Mouse (Mus musculus) megakaryocyte-erythroid progenitor cell, adult 5-6 weeks (primary cell): Measurements from ENCODE around the gene Peli2. TPM values are rescaled to one million over a fixed set of nuclear protein-coding genes. Genes with fewer than 3 reads are reported as not detected.

Source experiments
- ATAC-seq: replicated peaks from 2 replicates; pipeline ENCODE4 v1.8.0; 2016; ENCODE audit warnings: mild to moderate bottlenecking, inconsistent platforms; ENCODE audit not compliant: severe bottlenecking, poor library complexity, low FRiP score, low TSS enrichment
- total RNA-seq, 2 experiments: library from RNA; stranded (forward) in 1 of 2; stranded (reverse) in 1 of 2; fragments of 200-1000, 215-1000 nt in 1 of 2; fragments of >200 nt in 1 of 2; fragmentation: Nextera tagmentation in 1 of 2; gene quantifications; 2 replicates each; pipeline ENCODE4 v1.2.3; 2014 to 2017

Gene Peli2
- total RNA-seq, 2 experiments from 2014 or later, result 0.05 to 0.72 TPM

DNA sequence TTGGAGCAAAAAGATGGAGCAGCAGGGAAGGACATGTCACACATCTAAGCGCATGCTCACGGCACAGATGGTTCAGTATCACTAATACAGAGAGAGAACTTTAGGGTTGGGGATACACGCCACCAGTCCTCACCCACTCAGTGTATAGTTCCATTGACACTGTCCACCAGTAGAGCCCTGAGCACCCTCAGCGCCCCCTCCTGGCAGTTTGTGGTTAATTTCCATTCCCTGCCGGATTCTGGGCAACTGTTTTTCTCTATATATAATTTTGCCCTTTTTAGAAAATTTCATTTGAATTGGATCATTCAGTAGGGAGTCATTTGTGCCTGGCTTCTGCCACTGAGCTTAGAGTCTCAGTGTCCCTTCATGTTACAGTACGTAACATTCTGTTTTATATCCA, 27.1 kb downstream of the Peli2 start:
- ATAC-seq, result peak; percentile 65; the same call in 1 of the 2 replicates

DNA sequence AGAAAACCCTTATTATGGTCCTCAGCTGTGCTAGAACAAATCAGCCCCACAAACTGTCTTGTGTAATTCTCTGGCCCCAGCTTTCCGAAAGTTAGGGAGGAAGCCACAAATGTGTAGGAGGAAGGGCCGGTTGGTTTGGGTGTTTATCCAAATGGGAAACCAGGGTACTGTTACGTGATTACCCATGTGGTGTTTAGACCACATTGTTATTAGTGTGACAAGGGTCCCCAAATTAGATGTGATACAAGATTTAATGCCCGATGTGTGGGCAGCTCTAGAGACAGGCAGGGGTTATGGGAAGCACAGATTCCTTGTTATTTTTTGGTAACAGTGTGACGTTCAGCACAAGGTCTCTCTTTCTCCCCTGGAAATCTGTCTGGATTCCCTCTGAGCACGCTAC, 28.0 kb downstream of the Peli2 start:
- ATAC-seq, result no peak

DNA sequence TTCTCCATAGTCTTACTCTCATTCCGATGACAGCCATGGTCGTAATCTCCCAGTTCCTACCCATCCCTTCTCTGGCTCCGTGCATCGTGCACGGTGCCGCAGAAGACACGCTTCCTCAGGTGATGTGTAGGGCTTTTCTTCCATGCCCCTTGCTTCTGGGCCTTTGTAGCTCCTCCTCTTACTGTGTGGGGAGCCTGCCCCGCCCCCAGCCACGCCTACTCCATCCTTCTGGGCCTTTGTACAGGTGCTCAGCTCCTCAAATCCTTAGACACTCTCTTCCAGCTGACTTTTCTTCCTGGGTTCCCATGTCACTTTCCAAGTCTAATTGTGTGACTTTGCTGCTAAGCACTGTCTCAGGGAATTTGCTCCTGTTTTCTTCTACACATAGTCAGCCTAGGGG, 28.7 kb downstream of the Peli2 start:
- ATAC-seq, result no peak

DNA sequence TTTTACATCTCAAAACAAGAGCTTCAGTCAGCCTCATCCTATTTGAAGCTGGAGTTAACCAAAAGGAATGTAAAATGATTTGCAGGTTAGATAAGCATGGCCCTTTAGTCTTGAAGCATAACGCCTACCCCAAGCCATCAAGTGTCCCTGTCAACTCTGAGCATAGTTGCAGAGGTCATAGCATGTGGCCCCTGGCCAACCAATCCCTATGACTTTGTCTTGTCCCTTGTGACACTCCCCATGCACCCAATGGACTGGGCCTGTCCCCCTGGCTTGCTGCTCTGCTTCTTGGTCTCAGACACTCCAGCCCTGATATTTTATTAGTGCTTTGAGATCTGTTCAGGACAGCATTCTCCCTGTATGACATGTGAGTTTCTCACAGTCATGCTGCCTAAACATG, 30.3 kb downstream of the Peli2 start:
- ATAC-seq, result no peak

DNA sequence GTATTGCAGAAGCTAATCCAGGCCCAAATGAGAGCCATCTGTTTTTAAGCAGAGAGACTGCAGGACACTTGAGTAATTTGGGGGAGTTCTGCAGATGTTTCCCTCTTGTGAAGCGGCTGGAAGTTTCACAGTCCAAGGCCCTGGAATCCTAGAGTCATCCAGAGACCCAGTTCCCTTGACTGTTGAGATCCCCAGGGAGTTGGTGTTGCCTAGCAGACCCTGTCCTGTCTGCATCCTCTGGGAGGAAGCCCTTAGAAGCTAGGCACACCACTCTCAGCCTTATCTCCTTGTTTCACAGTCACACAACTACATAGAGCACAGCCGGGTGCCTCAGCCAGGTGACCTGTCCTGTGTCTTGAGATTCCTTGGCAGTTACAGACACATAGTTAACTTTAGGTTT, 30.9 kb downstream of the Peli2 start:
- ATAC-seq, result no peak

GRCm38 (mm10) chr14:48153064-48153463, 32.4 kb downstream of the Peli2 start:
- no peak for ATAC-seq

GRCm38 (mm10) chr14:48153865-48154511, 33.4 kb downstream of the Peli2 start:
- no peak for ATAC-seq

DNA sequence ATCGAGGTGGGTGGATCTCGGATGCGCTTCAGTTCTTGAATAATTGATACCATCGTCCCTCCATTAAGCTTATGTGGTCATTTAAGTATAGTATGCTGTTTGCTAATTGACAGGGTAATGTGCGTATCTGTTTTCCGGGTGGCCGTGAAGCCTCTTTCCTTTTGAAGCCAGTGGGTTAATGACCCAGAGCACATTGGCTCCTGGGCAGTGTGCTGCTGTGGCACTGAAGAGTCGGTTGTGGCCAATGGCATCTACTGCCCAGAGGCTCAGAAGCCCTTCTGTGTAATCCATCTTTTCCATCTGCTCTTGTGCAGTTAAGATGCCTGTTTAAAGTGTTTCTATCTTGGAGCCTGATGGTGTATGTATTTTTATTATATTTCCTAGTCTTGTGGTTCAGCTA, 34.0 kb downstream of the Peli2 start:
- no peak for ATAC-seq

GRCm38 (mm10) chr14:48155153-48155552, 34.5 kb downstream of the Peli2 start:
- ATAC-seq, result no peak

- ATAC-seq, result no peak
These were observed 36.5 kb downstream of the Peli2 start for GRCm38 (mm10) chr14:48157085-48157484.

DNA sequence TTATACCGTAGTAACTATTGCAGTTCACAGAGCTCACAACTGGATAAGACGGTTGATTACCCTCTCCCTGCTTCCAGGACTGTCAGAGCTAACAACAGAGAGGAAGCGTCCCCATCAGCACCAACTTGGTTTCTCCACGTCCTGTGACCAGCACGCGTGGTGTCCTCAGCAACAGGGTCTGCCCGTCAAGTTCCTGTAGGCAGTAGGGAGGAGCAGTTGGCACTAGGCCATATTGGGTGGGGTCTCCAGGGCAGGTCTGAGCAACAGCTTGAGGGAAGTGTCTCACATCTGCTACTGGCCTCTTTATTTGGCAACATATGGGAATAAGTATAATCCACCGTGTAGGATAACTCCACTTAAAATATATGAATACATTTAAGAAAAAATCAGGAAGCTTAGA, 37.2 kb downstream of the Peli2 start:
- ATAC-seq, result no peak

DNA sequence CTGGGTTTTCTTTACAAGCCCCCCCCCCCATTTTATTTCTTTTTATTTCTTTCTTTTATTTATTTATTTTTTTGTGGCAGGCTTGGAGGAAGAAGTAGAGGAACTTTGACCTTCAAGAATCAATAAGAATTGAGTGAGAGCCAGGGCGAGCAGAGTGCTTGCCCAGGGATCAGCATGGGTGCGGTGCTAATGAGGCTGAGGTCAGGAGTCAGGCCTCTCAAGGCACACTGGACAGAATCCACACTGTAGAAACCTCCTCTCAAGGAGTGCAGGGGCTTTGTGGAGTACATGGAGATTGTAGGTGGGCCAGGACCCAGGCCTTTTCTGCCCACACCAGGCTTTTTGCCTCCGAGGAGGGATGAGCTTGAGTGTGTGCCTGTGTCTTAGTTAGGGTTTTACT, 38.8 kb downstream of the Peli2 start:
- ATAC-seq, result no peak

- ATAC-seq, result no peak
These were observed 41.8 kb downstream of the Peli2 start for GRCm38 (mm10) chr14:48162446-48162845.

DNA sequence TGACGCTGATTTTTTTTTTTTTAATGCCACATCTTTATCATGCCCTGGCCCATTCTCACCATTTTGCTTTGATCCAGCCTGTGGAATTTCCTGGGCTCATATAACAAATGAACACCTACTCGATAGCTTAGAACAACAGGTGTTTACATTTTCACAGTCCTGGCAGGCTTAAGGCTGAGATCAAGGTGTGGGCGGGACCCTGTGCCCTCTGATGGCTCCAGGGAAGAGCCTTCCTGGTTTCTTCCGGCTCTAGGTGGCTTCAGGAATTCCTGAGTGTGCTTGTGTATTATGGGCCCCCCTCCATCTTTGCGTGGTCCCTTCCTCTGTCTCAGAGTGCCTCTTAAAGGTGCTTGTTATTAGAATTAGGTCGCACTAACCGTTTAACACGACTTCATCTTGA, 44.3 kb downstream of the Peli2 start:
- no peak for ATAC-seq

- no peak for ATAC-seq
These were observed 45.8 kb downstream of the Peli2 start for GRCm38 (mm10) chr14:48166396-48166795.

DNA sequence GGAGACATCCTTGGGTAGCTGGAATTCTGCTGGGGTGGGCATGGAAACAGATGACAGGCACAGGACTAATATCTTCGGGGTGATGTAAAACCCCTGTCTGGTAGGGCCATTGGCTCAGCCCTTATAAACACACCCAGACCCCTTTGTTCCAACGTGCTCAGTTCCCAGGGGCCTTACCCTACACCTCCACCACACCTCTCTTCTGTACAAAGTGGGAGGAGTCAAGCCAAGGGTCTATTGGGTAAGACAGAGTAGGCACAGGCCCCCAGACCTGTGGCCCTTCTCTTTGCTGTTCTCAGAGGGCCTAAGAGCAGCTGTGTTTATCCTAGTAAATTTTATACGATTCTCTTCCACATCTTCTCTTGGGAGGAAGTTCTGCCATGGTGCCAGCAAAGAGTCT, 46.4 kb downstream of the Peli2 start:
- no peak for ATAC-seq

GRCm38 (mm10) chr14:48168116-48168515, 47.5 kb downstream of the Peli2 start:
- ATAC-seq, result no peak

- ATAC-seq, result no peak
These were observed 49.3 kb downstream of the Peli2 start for GRCm38 (mm10) chr14:48169970-48170369.

GRCm38 (mm10) chr14:48171268-48171667, 50.6 kb downstream of the Peli2 start:
- no peak for ATAC-seq

- ATAC-seq, result no peak
These were observed 51.4 kb downstream of the Peli2 start for GRCm38 (mm10) chr14:48172026-48172425.

GRCm38 (mm10) chr14:48172876-48173275, 52.3 kb downstream of the Peli2 start:
- no peak for ATAC-seq

GRCm38 (mm10) chr14:48173840-48174239, 53.2 kb downstream of the Peli2 start:
- ATAC-seq, result no peak
